Mouse (Mus musculus) kidney, adult 9 months (tissue): ENCODE measurements around the gene Fyb2.

Experiments used
- DNase-seq: peaks from one replicate; pipeline ENCODE4 v3.0.0; 2022

Gene Fyb2

DNA sequence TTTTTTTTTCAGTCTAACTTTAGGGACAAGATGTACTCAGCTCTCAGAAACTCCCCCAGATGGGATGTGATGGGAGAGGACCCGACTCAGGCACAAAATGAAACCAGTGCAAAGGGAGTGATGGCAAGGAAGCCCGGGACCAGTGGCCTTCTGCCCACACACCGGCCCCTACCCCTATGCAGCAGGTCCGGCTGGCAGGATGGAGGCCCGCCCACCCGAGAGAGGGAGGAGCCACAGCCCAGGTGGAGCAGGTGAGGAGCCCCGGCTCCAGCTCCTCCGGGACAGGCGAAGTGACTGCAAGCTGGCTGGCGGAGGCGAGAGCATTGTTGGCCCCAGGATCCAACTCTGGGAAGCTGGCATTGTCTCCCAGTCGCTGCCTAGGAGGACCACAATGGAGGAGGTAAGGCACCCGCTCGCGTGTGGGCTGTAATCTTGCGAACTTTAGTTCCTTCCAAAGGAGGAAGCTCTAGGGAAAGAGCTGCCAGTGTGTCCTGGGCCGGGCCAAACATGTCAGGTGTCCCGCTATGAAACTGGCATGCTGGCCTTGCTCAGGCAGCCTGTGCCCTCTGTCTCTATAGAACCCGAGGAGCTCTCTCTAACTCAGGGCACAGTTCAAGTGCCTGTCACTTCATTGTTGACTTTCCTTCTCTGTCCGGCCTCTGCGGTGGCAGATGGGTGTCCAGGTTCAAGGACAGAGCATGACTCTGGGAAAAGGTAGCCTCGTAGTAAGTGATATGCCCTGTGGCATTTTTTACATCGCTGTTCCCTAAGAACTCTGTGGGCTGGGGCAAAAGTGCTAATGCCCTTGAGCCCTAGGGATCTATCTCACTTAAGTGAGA is at the start of gene Fyb2:
Gene Fyb2 (plus strand): TSS at position 166 of the 839 bp plus-strand sequence.
- DNase-seq: peak; percentile 19

DNA sequence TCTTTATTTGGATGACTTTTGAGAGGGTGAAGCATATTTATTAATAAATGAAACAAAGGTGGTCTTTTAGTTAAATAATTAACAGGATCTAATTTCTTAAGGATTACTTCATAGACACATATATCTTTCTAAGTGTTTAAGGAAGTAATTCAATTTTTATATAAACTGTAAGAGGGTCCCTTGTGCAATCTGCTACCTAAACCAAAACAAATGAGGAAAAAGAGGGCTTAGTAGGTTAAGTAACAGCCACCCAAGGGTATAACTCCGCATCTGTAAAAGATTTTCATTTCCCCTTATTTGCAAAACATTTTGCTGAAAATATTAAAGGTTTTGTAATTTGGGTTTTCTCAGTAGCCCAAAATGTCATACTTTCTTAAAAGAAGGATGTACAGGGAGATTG is 48.9 kb upstream of the Fyb2 start:
- no peak for DNase-seq

DNA sequence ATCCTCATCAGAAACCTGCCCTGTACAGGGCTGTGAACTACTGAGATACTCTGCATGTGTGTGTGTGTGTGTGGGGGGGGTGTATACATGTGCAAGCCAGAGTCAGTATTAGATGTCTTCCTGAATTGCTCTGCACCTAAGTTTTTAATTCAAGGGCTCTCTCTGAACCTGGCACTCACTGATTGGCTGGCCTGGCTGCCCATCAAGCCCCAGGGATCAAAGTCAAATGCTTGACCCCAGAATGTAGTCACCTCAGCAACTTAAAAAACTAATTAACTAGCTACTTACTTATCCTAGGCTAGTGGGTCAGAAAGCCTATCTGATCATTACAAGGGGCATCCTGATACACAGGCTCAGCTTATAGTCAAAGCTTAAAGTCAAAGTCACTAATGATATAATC is 43.7 kb upstream of the Fyb2 start:
- peak; percentile 93 for DNase-seq

DNA sequence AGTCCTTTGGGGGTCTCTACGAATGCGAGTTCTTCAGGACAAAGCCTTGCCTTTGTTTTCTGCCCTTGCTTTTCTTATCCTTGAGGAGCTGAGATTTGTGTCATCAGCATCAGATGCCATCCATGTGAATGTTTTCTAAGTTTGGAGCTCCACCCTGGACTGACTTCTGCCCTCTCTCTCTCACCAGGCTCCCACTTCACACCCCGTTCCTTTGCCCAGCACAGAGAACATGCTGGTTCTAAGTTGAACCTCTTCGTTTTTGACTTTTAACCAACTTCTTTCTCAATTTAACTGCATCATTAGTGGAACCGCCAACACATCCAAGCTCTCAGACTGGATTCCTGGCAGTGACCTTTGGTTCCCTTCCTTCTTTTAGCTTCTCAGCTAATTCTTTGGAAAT is 43.1 kb upstream of the Fyb2 start:
- peak; percentile 70 for DNase-seq

DNA sequence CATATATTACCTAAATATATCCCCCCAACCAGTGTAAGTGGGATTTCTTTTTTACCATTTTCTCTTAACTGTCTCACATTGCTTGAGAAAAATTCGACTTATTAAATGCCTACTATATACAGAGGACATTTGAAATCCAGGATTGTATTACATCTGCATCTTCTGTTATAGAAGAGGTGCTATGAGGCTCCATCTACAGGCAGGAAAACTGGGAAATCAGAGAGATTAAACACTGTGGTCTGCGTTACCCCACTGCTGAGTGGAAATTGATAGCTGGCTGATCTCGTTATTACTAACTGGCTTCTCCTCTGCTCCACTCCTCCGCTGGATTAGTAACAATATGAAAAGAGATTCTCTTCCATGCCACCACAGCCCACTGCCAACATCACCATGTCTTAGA is 37.4 kb upstream of the Fyb2 start:
- no peak for DNase-seq

DNA sequence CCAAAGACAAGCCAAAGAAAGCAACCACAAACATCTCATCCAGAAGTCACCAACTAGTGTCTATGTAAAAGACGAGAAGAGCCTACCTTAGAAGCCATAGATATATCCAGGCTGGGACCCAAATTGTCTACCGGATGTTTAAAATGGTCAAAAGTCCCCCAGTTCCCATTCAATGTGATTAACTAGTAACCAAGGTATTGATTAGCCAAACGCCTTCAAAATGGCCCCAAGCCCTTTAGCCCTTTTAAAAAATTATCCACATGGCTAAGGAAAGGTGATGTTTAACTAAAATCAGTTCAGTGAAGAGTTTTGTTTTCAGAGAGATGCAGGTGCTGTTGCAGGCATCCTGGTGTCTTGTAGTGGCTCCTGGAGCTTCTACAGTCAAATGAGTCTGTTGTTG is 36.9 kb upstream of the Fyb2 start, which contains the start of gene C8a:
Gene C8a (minus strand): TSS at position 76 of the 400 bp plus-strand sequence.
- peak; percentile 64 for DNase-seq

DNA sequence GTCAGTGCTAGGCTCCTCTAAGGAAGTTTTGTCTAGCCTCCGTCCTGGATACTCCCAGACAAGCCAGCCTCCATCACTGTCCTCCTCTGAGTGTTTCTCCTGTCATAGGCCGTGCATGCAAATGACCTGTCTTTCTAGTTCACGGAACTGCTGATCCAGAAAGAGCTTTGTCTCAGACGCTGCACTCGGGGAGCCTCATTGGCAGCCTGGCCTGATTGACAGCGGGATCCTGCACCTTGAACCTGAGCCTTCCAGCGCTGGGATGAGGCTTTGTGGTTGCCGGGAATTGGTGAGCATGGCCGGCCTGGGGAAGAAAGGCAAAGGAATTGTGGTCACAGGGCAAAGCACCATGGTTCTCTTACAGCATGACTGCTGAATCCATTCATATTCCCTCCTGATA is 25.8 kb upstream of the Fyb2 start:
- peak; percentile 71 for DNase-seq

DNA sequence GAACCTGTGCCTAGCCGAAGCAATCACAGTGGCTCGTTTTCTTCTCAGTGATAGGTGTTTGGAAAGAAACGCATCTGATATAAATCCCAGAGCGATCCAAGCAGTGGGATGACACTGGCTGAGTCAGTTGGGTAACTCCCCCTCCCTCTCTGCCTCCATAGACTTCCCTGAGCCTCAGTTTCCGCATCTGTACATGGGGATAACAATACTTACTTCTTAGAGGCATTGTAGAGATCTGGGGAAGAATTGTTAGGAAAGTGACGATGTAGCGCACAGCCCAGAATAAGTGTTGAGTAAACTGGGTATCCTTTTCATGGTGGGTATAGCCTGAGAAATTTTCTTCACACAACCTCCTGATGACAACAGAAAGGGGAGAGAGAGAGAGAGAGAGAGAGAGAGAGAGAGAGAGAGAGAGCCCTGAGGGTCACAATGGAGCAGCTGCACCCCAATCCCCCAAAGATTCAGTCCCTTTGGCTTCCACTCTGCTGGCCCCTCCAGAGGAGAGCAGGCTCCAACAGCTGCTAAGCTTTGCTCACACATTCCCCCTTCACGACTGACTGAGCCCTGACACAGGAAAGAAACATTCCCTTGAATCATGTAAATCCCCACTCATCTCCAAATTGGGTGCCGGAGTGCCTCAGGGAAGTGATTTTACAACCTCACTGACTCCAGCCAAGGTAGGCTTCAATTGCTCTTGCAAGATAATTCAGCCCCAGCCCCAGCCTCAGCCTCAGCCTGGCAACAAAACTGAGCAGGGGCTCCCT is 24.6 kb upstream of the Fyb2 start:
- no peak for DNase-seq

DNA sequence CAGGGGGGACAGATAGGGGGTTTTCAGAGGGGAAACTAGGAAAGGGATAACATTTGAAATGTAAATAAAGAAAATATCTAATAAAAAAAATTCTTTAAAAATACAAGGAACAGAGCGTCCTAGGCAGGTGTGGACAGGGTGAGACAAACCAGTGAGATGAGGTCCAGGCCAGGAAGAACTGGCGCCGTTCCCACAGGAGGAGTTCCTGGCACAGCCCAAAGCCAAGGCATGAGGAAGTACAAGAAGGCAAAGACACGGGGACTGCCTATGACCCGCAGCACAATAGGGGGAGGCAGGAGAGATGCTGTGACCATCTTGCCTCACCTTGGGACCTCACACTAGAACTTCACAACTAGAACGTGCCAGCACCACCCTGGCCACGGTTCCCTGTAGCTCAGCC is 21.5 kb upstream of the Fyb2 start:
- peak; percentile 78 for DNase-seq

DNA sequence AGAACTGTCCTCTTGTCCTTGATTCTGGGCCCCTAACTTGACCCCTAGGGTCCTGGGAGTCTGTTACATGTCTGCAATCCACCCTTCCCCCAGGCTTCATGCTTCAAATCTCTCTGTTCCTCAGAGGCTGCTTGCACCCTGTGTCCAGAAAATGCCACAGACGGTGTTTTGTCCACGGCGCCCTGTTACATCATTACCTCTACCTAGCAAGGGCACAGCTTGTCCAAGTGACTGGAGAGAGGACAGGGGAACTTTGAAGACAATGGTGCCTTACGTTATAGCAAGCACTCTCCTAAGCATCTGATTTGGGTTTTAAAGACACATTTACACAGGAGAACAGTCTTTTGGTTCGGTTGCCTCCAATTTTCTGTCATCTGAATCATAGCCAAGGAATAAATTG is 19.7 kb upstream of the Fyb2 start:
- DNase-seq: no peak

DNA sequence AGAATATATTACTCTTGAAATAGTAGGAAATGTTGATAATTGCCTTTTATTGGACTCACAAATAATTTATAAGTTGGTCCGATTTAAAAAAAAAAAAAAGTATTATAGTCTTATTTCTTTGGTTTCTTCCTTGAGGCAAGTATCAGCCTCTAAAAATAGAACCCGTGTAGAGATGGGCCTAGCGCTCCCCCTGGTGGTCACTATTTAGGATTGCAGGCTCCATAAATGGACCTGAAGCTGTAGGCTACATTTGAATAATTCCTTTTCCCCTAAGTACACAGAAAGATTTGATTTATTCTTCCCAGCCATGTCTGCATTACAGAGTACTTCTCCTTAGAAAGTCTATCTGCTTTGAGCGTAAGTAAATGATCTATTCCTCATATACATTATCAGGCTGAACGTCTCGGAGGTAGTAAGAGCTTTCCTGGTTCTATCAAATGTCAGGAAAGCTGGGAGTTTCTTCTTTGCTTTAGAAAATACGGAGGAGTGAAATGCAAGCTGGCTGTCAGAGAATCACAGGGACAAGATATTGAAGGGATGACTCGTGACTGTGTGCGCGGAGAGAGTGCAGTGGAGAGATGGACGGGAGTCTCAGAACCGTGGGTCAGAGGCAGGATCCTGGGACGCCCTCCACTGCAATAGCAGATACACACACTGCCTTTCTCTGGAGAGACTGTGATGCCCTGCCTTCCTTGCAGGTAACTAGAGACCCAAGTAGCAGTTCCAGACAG is 19.1 kb upstream of the Fyb2 start:
- DNase-seq: peak; percentile 62

DNA sequence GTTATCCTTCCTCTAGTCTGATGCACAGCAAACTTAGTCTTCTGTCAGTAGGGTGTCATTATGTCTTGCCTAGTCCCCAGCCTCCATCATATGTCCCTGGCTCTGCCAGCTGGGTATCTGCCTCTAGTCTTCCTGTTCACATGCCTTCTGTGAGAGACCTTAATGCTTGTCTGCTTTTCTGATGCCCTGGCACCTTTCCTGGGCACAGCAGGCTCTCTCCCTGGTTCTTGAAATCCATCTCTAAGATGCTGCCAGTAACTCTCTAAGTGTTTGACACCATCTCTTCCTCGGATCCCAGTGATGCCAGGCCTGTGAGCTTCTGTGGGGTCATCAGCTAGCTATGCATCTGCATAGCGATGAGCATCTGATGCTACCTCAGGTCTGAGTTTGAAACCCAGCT is 10.4 kb upstream of the Fyb2 start:
- DNase-seq: no peak

DNA sequence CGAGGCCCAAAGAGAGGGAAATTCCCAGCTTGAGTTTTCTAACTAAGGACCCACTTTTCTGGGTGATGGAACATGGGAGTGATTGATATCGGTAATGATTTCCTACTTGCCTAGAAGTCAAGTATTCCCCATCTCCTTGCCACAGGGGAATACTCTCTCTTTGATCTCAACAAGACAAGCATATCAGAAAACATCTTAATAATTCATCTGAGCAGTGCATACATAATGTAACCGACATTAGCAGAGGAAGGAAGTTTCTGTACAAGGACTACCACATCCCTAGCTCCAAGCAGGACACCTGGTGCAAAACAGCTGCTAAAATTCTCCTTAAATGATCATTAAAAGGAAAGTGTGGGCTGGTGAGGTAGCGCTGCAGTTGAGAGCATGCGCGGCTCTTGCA is 8.2 kb upstream of the Fyb2 start:
- DNase-seq: no peak

DNA sequence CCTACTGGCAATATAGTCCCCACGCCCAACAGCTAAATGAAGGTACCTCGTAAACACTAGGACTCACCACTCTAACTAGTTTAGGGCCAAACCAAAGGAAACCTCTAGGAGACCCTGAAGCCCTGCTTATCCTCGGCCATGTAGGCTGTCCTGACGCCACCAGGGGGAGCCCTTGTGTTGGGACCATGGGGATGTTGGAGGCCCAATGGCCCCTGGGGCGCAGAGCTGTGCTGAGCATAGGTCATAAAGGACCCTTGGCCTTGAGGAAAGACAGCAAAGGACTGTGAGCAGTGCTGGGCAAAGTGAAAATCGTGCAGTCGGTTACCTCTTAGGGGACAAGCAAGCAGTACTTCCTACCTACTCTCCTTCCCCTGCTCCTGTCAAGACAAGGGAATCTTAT is 1.6 kb upstream of the Fyb2 start:
- DNase-seq: peak; percentile 85

DNA sequence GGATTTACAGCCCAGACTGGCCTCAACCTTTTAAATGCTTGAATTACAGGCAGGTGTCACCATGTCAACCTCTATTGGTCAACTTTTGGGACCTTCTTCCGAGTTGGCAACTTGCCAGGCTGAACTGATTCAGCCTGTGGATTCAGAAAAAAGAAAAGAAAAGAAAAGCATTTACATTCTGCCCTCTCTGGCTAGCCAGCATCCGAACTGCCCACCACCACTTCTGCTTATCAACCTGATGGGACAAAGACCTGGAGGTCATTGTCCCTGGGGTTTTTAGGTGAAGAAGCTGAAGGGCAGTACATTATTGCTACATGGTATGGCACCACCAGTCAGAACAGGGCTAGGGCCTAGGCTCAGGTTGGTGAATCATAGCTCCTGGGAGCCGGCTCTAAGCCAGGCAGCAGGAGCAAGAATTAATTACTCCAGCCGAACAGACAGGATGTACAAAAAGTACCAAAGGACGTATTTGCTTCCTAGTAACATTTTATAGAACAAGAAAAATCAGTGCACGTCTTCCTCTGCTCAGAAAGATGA is 1.5 kb downstream of the Fyb2 start:
- no peak for DNase-seq

DNA sequence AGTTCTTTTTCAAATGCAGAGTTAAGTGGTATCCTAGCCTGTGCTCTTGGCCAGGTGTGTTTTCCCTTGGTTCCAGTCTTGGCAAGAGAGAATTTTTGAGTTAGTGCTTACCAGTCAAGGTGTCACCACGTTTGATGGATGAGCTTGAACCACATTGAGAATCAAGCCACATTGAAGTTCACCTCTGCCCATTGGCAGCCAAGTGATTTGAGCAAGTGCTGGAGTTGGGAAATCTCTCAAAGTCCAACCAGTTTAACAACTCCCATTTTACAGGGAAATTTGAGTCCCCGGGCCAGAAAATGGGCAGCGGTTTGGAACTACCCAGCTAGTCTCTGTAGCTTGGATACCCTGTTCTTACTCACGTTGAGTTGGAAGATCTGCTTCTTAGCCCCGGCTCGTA is 4.8 kb downstream of the Fyb2 start:
- peak; percentile 26 for DNase-seq

DNA sequence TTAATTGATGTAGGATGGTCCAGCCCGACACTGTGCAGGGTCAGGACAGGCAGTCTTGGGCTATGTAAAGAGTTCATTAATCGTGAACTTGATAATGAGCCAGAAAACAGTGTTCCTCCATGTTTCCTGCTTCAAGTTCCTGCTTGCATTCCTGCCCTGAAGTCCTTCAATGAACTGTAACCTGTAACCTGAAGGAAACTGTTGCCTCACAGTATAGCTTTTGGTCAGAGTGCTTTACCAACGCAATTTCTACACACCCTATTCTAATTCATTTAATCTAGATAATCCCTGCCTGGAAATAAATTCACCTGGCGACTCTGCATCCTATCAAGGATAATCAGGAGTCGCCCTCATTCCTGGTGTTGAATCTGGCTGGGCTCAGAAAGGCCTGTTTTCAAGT is 12.1 kb downstream of the Fyb2 start:
- DNase-seq: no peak

DNA sequence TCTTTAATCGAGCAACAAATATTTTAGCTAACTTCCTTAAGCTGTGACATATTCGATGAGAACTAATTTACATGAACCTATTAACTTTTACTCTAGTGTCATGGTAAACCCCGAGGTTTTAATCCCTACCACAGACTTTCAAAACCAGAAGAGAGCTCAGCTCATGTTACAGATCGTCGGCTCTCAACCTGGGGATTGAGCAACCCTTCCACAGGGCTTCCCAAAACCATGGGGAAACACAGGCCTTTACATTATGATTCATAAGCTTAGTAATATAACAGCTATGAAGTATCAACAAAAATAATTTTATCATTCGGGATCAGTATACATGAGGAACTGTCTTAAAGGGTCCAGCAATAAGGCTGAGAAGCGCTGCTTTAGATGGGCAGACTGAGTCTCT is 15.9 kb downstream of the Fyb2 start:
- no peak for DNase-seq

DNA sequence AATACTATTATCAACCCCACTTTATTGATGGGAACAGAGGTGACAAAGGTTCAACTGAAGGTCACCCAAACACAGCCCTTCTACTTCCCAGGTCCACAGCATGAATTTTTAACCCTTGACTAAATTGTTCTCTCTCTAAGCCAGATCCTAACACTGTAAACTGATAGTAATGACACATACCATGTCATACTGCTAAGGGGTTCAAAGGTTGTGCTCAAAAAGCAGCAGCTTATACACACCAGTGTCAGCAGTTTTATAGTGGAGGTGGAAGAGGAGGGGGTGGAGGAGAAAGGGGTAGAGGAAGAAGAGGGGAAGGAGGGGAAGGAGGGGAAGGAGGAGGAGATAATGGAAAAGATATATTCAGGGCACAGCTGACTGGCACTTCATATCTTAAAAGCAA is 20.4 kb downstream of the Fyb2 start:
- no peak for DNase-seq

DNA sequence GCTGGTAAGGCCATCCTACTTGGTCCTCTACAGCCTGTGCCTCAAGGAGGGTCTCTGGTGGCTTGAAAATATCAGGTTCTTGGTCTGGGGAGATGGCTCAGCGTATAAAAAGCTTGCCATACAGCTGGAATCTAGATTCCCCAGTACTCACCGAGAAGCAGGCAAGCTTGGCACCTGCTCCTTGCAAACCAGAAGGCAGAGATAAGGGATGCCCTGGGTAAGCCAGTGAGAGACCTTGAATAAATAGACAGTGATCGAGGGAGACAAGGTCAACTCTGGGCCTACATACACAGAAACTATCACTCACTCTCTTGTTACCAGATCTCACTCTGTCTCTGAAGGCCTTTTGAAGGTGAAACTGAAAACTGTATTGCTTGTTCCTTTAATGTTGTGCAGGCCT is 21.7 kb downstream of the Fyb2 start:
- DNase-seq: no peak

DNA sequence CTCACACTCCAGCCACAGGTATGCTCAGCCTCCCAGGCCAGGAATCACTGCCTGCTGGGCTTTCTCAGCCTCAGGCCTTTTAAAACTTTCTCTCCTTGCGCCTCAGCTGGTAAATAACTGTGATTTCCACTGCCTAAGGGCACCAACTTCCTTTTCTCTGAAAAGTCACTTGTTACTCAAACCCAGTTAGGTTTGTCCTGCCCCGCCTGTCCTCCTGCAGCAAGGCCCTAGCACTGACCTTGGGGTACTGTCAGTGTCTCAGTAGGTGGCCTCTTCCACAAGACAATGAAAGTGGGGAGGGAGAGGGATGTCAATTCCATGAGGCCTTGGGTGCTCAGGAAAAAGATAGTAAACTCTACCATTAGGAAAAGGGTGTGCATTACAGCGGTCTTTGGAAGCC is 22.2 kb downstream of the Fyb2 start:
- DNase-seq: no peak

DNA sequence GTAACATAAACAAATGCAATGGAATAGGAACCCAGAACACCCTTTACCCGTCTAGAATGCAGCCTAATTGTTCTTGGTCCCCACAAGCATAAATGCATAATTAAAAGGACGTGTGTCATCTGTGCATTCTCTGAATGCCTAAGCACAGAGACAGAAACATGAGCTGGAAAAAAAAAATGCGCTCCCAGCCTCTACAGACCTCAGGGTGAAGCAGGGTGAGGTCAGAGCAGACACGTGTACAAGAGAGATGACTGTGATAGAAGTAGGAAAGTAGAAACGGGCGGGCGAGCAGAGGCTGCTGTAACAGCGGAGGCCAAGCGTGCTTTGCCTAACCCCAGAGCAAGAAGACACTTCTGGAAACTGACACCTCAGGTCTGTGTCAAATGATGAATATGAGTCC is 22.8 kb downstream of the Fyb2 start:
- DNase-seq: no peak

DNA sequence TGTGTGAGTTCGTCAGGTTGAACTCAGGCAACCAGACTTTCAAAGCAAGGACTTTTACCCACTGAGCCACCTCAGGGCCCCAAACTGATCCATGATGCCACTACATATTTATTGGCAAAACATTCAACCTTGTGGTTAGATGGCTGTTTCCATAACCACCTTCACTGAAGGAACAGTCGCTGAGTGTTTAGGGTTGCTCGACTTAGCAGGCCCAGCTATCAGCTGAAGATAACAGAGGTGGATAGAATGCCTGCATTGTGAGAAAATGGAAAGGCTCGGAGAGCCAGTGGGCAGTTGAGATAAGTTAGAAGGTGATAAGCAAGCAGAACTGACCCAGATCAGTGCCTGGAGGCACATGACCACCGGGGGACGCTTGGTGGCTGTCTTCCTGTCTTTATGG is 26.3 kb downstream of the Fyb2 start:
- no peak for DNase-seq
